Mouse (Mus musculus) embryonic fibroblast, embryonic 13.5 days (primary cell): ENCODE data around the gene Tor1a. TPM values are rescaled to one million over a fixed set of nuclear protein-coding genes. Genes with fewer than 3 reads are reported as not detected.
"Not testable (repeated sequence)": the region's sequence is repeated elsewhere in the genome, so short reads cannot be mapped to it uniquely, and the experiment has no call there.

ENCODE experiments used
- H3K27ac ChIP-seq: 2 replicates; pipeline ENCODE4 v1.5.1; 2012; ENCODE audit warnings: low read length, control low read depth, inconsistent platforms; ENCODE audit not compliant: insufficient read depth
- H3K4me1 ChIP-seq: 2 replicates; pipeline ENCODE4 v1.6.1; 2011; ENCODE audit warnings: low read length; ENCODE audit not compliant: control insufficient read depth, insufficient read depth
- H3K4me3 ChIP-seq: 2 replicates; pipeline ENCODE4 v1.5.1; 2011; ENCODE audit warnings: mild to moderate bottlenecking, control low read depth, low read length; ENCODE audit not compliant: insufficient read depth
- CTCF ChIP-seq: IDR thresholded peaks from 2 replicates; pipeline ENCODE4 v1.5.1; 2011; ENCODE audit warnings: mild to moderate bottlenecking, control low read depth, low read length, moderate library complexity, borderline replicate concordance; ENCODE audit not compliant: insufficient read depth
- POLR2A ChIP-seq: IDR thresholded peaks from 2 replicates; pipeline ENCODE4 v1.6.1; 2011; ENCODE audit warnings: low read depth, mild to moderate bottlenecking, control low read depth, low read length, moderate library complexity
- polyA plus RNA-seq: library from polyadenylated mRNA; stranded (reverse); fragments of >200 nt; gene quantifications from 2 replicates; pipeline ENCODE4 v1.2.4, GENCODE M21; 2011; ENCODE audit warnings: low read depth; ENCODE audit not compliant: missing spikeins, insufficient read length

Tor1a gene
- polyA plus RNA-seq, 1 experiment, result 38.9 TPM

GRCm38 (mm10) chr2:30918780-30919329 is 48.9 kb downstream of the Tor1a start:
- Histone ChIP-seq H3K4me1 (peaks cover 10% of the 10 kb centered on the region), H3K4me3 (no peak overlapping the region), H3K27ac (peak overlapping the region; percentile 15)
- TF ChIP-seq POLR2A, result no peak
- TF ChIP-seq CTCF, result no peak

GRCm38 (mm10) chr2:30918126-30918525 is 49.6 kb downstream of the Tor1a start:
- TF ChIP-seq POLR2A (no peak), CTCF (no peak)
- Histone ChIP-seq H3K4me1 (peaks cover 10% of the 10 kb centered on the region), H3K4me3 (no peak overlapping the region), H3K27ac (0 out of 2 replicates have a peak overlapping the region, but pooled peaks have one; percentile 0)

GRCm38 (mm10) chr2:30917649-30918048 is 50.1 kb downstream of the Tor1a start:
- TF ChIP-seq POLR2A (no peak), CTCF (no peak)
- Histone ChIP-seq H3K27ac (no peak overlapping the region), H3K4me3 (no peak overlapping the region), H3K4me1 (peaks cover 10% of the 10 kb centered on the region)

GRCm38 (mm10) chr2:30915933-30916332 is 51.8 kb downstream of the Tor1a start:
- not testable (repeated sequence) for H3K4me3 ChIP-seq, H3K4me1 ChIP-seq, H3K27ac ChIP-seq

- no peak overlapping the region for H3K27ac ChIP-seq
- H3K4me3 ChIP-seq, result no peak overlapping the region
- peaks cover 10% of the 10 kb centered on the region for H3K4me1 ChIP-seq
Measured at GRCm38 (mm10) chr2:30915376-30915775, 52.4 kb downstream of the Tor1a start.

GRCm38 (mm10) chr2:30914836-30915235 is 52.9 kb downstream of the Tor1a start:
- Histone ChIP-seq H3K27ac (no peak overlapping the region), H3K4me3 (no peak overlapping the region), H3K4me1 (peaks cover 9% of the 10 kb centered on the region)
- no peak for TF ChIP-seq POLR2A
- TF ChIP-seq CTCF, result no peak

More at GRCm38 (mm10) chr2:30915376-30915775, 52.4 kb downstream of the Tor1a start:
- TF ChIP-seq CTCF (no peak), POLR2A (no peak)

- no peak overlapping the region for H3K27ac ChIP-seq
Measured at GRCm38 (mm10) chr2:30913022-30913421, 54.7 kb downstream of the Tor1a start.

GRCm38 (mm10) chr2:30912291-30912773 is 55.4 kb downstream of the Tor1a start:
- H3K27ac ChIP-seq, result no peak overlapping the region
- TF ChIP-seq POLR2A (no peak), CTCF (no peak)
- H3K4me1 ChIP-seq, result no peaks in the 10 kb centered on the region
- H3K4me3 ChIP-seq, result no peak overlapping the region

More at GRCm38 (mm10) chr2:30913022-30913421, 54.7 kb downstream of the Tor1a start:
- H3K4me1 ChIP-seq, result no peaks in the 10 kb centered on the region
- TF ChIP-seq CTCF (no peak), POLR2A (no peak)
- H3K4me3 ChIP-seq, result no peak overlapping the region

Other genes with a start within 250 kb of the Tor1a start
- gene 1700001O22Rik, start 164.3 kb downstream of the Tor1a start, polyA plus RNA-seq, result not detected in 2 replicates
- gene Ntmt1, start 160.1 kb downstream of the Tor1a start, polyA plus RNA-seq, result 25.6 and 30.3 TPM in 2 replicates
- gene Asb6, start 137.6 kb downstream of the Tor1a start, polyA plus RNA-seq, result 20.2 and 26.0 TPM in 2 replicates
- gene Prrx2, start 133.0 kb downstream of the Tor1a start, polyA plus RNA-seq, result 130 and 154 TPM in 2 replicates
- 37.2 and 41.3 TPM in 2 replicates for gene Ptges, start 38.1 kb downstream of the Tor1a start, polyA plus RNA-seq
- gene Tor1b, start 15.0 kb downstream of the Tor1a start, polyA plus RNA-seq, result 43.9 and 47.1 TPM in 2 replicates
- gene BC005624, start 14.3 kb upstream of the Tor1a start, polyA plus RNA-seq, result 31.6 and 33.6 TPM in 2 replicates
- 9.9 and 10.4 TPM in 2 replicates for gene Usp20, start 14.3 kb upstream of the Tor1a start, polyA plus RNA-seq
- gene Fnbp1, start 174.1 kb upstream of the Tor1a start, polyA plus RNA-seq, result 69.8 and 75.6 TPM in 2 replicates
- 81.1 and 92.5 TPM in 2 replicates for gene Gpr107, start 184.4 kb upstream of the Tor1a start, polyA plus RNA-seq